Mouse (Mus musculus) cortical plate, adult 2 months (tissue): ENCODE results near the gene Abhd12.

Experiments
- CTCF ChIP-seq: fragments of 200-500 bp; IDR thresholded peaks from 2 replicates; pipeline ENCODE4 v1.5.1; 2011; ENCODE audit warnings: mild to moderate bottlenecking, control low read depth, low read length; ENCODE audit not compliant: insufficient read depth; ENCODE audit errors: extremely low read depth
- POLR2A ChIP-seq: fragments of 200-500 bp; IDR thresholded peaks from 2 replicates; pipeline ENCODE4 v1.6.1; 2011; ENCODE audit warnings: mild to moderate bottlenecking, low read length, control low read depth; ENCODE audit not compliant: insufficient read depth; ENCODE audit errors: extremely low read depth

DNA sequence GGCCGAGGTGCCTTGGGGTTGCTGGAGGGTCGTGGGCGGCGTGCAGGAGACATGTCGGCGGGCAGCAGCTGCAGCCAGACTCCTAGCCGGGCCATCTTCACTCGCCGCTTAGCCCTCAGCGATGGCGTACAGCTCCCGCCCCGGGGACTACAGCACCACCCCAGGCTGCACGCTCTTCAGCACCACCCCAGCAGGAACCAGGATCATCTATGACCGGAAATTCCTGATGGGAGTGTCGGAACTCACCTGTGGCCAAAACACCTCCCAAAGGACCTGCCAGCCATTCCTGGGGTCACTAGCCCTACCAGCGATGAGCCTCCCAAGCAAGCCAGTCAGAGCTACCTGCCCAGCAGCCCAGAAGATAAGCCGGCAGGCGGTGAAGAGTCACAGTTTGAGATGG lies 28.9 kb upstream of the Abhd12 start:
- TF ChIP-seq CTCF (no peak), POLR2A (no peak)
